Mouse (Mus musculus) ES-Bruce4 (cell line): ENCODE results near the gene Cmtr1. TPM values are rescaled to one million over a fixed set of nuclear protein-coding genes. Genes with fewer than 3 reads are reported as not detected.

Source experiments
- H3K27ac ChIP-seq: 2 replicates; pipeline ENCODE4 v1.5.1; 2012; ENCODE audit warnings: low read length, inconsistent platforms; ENCODE audit not compliant: insufficient read depth
- H3K27me3 ChIP-seq: 2 replicates; pipeline ENCODE4 v1.6.1; 2012; ENCODE audit warnings: mild to moderate bottlenecking, low read length, inconsistent platforms; ENCODE audit not compliant: control insufficient read depth, poor library complexity, insufficient read depth, severe bottlenecking
- H3K36me3 ChIP-seq: 2 replicates; pipeline ENCODE4 v1.6.1; 2012; ENCODE audit warnings: inconsistent platforms, mild to moderate bottlenecking, low read length, moderate library complexity; ENCODE audit not compliant: control insufficient read depth, poor library complexity, insufficient read depth, severe bottlenecking
- H3K4me1 ChIP-seq: one replicate; pipeline ENCODE4 v1.8.1; 2011; ENCODE audit warnings: low read length; ENCODE audit not compliant: control insufficient read depth, insufficient read depth
- H3K4me3 ChIP-seq: 2 replicates; pipeline ENCODE4 v1.5.1; 2011; ENCODE audit warnings: low read depth, mild to moderate bottlenecking, low read length
- H3K9ac ChIP-seq: 2 replicates; pipeline ENCODE4 v1.6.1; 2012; ENCODE audit warnings: low read depth, mild to moderate bottlenecking, inconsistent platforms; ENCODE audit not compliant: poor library complexity, severe bottlenecking
- H3K9me3 ChIP-seq: replicated peaks from 2 replicates; pipeline ENCODE4 v1.6.1; 2012; ENCODE audit warnings: mild to moderate bottlenecking, low read length, inconsistent platforms; ENCODE audit not compliant: control insufficient read depth, poor library complexity, insufficient read depth, severe bottlenecking
- CTCF ChIP-seq: IDR thresholded peaks from one replicate; pipeline ENCODE4 v1.8.1; 2011; ENCODE audit warnings: low read depth, low read length
- EP300 ChIP-seq: IDR thresholded peaks from 2 replicates; pipeline ENCODE4 v1.6.1; 2011; ENCODE audit warnings: low read depth, low read length; ENCODE audit not compliant: insufficient read depth
- POLR2A ChIP-seq: IDR thresholded peaks from one replicate; pipeline ENCODE4 v1.8.1; 2011; ENCODE audit warnings: low read length; ENCODE audit not compliant: insufficient read depth
- polyA plus RNA-seq: library from polyadenylated mRNA; stranded (reverse); fragments of >200 nt; gene quantifications from 2 replicates; pipeline ENCODE4 v1.2.4, GENCODE M21; 2011; ENCODE audit warnings: low read depth; ENCODE audit not compliant: missing spikeins, insufficient read depth, insufficient read length

Gene Cmtr1
- polyA plus RNA-seq, 1 experiment = 79.2 TPM

DNA sequence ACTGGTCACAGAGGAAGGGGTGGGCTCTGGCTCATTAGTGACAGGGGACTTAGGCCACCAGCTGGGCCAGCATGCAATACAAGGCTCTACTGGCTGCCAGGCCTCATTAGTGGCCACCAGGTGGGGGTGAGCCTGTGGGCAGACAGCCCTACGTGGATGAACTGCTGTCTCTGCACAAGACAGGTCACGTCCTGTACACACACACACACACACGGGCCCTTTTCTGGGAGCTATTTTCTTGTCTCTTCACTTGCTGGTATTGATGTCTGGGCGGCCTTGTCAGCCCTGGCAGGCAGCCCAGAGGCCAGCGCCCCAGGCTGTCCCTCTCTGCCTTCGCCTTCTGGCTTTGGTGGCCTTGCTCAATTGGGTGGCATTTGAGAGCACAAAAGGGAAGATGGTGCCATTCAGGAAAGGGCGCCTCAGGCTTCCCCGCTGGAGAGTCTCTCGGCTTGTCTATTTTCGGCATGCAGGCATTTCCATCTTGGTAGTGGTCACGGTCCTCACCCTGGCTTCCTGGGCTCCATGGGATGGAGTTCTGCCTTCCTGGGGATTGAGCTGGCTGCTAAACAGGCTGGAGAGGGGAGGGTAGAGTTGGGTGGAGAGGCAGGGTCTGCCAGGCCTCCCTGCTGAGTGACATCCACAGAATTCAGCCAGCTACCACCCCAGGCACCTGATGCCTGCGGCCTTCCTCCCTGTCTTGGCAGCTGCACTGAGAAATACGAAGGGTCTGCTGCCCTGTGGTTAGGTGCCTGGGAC lies 70.3 kb downstream of the Cmtr1 start:
- TF ChIP-seq POLR2A = no peak
- no peak for TF ChIP-seq CTCF
- no peak for TF ChIP-seq EP300
- no peaks in the 10 kb centered on the region for H3K36me3 ChIP-seq
- H3K9me3 ChIP-seq = no peaks in the 10 kb centered on the region
- no peaks in the 10 kb centered on the region for H3K27me3 ChIP-seq
- no peak overlapping the region for H3K9ac ChIP-seq
- H3K4me1 ChIP-seq = no peaks in the 10 kb centered on the region
- no peak overlapping the region for H3K27ac ChIP-seq
- H3K4me3 ChIP-seq = no peak overlapping the region

DNA sequence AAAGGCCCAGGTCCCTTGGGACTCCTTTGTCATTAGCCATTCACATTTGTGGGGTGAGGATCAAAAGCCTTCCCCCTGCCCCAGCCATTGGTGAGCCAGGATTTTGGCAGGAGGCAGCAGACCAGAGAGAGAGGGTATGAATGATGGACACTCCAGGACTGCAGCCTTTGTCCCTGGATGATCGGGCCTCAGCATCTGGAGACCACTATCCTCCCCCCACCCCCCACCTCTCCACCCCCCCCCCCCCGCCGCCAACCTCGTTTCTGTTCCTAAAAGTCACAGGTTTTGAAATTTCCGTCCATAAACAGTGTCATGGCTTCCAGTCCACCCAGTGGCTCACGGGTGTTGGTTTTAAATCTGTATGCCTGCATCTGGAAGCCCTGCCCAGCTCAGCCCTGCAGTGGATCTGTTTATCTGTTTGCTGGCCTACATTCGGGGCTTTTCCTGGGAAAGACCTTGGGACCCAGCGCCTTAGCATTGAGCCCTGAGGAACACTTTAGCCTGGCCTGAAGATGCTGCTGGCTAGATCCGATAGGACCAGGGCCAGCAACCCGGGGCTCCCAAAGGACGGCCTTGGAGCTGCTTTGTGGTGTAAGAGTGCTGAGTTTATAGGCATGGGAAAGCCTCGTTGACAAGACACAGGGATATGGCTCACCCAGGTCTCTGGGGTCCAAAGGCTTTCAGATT lies 71.0 kb downstream of the Cmtr1 start:
- Histone ChIP-seq H3K9ac (no peak overlapping the region), H3K36me3 (no peaks in the 10 kb centered on the region), H3K4me1 (no peaks in the 10 kb centered on the region), H3K4me3 (no peak overlapping the region), H3K9me3 (no peaks in the 10 kb centered on the region), H3K27ac (no peak overlapping the region), H3K27me3 (no peaks in the 10 kb centered on the region)
- TF ChIP-seq EP300 = no peak
- TF ChIP-seq POLR2A = no peak
- TF ChIP-seq CTCF = no peak

DNA sequence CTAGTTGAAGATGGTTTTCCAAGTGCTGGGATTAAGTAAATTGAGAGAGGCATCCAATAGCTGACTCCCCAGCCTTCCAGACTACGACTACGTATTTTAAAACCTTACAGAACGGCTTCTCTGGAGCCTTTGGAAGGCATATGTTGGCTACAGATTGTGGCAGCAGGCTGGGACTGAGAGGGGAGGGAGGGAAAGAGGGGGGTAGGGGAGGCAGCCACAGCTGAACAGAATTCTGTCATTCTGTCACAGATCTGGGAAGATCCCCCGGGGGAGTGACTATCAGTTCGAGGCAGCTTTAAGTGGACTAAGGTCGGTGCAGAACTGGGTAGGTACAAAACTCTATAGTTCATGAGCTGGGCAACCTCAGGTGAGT lies 71.5 kb downstream of the Cmtr1 start:
- TF ChIP-seq EP300 (no peak), CTCF (no peak), POLR2A (no peak)
- no peak overlapping the region for H3K4me3 ChIP-seq
- no peaks in the 10 kb centered on the region for H3K36me3 ChIP-seq
- H3K9ac ChIP-seq = no peak overlapping the region
- H3K9me3 ChIP-seq = no peaks in the 10 kb centered on the region
- no peaks in the 10 kb centered on the region for H3K27me3 ChIP-seq
- no peaks in the 10 kb centered on the region for H3K4me1 ChIP-seq
- H3K27ac ChIP-seq = no peak overlapping the region

DNA sequence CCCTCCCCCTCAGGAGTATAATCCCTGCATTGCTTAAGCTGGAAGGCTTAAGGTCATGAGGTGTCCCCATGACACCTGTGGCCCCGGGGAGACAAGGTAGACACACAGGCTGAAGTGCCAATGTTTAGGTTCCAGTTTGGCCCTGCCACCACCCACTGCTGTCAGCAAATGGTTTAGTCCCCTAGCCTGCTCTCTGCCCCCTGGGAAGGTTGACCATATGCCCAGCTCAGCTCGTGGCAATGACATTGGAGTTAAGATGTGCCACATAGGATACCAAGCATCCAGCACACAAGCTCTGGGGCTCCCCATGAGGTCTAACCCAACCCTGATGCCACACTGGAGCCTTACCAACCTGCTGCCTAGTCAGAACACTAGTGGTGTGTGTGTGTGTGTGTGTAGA lies 72.1 kb downstream of the Cmtr1 start:
- no peak overlapping the region for H3K4me3 ChIP-seq
- TF ChIP-seq CTCF (no peak), EP300 (no peak)
- no peaks in the 10 kb centered on the region for H3K9me3 ChIP-seq
- no peaks in the 10 kb centered on the region for H3K36me3 ChIP-seq
- no peak overlapping the region for H3K9ac ChIP-seq
- H3K4me1 ChIP-seq = no peaks in the 10 kb centered on the region
- H3K27ac ChIP-seq = no peak overlapping the region
- no peaks in the 10 kb centered on the region for H3K27me3 ChIP-seq

DNA sequence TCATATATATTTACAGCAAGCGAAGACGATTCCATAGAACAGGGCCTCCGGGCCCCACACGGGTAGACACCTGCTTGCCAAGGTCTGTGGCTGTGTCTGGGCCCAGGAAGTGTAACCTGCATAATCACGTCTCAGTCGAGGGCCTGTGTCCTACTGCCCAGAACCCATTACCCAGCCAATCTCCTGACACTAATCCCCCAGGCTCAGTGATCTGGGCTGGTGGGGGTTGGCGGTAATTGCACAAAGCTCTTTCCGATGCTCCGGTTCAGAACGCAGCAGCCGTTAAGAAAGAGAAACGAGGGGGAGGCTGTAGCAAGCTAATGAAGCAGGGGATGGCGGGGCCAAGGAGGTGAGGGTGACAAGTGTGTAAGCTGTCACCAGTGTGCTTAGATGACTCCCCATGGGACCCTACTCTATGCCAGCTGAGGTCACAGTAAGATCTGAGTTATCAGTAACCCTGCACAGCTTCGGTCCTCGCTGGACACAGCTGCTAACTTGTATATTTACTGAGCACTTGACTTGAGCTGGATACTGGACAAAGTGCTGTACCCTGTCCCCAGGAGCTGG lies 76.1 kb downstream of the Cmtr1 start:
- Histone ChIP-seq H3K4me3 (no peak overlapping the region), H3K9ac (no peak overlapping the region)

More for the DNA sequence above, 76.1 kb downstream of the Cmtr1 start:
- Histone ChIP-seq H3K27ac (no peak overlapping the region), H3K36me3 (no peaks in the 10 kb centered on the region), H3K9me3 (0 out of 2 replicates have a peak, but pooled peaks cover 2% of the 10 kb centered on the region), H3K27me3 (no peaks in the 10 kb centered on the region), H3K4me1 (no peaks in the 10 kb centered on the region)
- TF ChIP-seq EP300 (no peak), POLR2A (no peak), CTCF (no peak)
